ENCODE assay signal across 18 mouse cellular contexts in the genomic region with DNA sequence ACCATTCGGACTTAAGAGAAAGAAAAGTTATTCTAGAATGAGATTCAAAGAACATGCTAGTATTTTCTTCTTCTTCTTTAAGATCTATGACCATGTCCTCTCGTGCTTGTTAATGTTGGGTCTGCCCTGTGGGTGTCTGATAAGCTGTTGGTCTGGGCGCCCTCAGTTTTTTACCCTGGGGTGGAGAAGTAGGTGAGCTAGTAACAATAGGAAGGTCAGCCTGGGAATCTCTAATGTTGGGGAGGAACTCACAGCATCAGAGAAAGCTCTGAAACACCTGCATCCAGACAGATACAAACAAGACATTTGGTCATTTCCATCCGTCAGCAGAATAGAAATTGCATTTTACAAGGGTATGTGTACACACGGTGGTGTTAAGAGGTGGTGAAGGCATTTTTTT.
DNase-seq lines count a peak whose midpoint lies in the region; ATAC-seq and TF ChIP-seq lines count a peak whose summit lies in the region.
"Had no signal": no experiment of that assay in that cellular context is flagged by ENCODE, and none has a peak within 500 bp of the region (broad histone marks: within the 10 kb centered on the region; RNA-seq: fewer than 3 reads in every experiment).

No protein-coding gene starts in this region.

- H3K4me3 ChIP-seq in hindbrain, embryonic 10.5 days: no peak overlapping the region
- no peak overlapping the region for H3K4me3 ChIP-seq in hindbrain, embryonic 16.5 days (ENCODE audit: low read length)
- H3K4me3 ChIP-seq in forebrain, embryonic 15.5 days: no peak overlapping the region
- no peak overlapping the region for H3K4me3 ChIP-seq in hindbrain, postnatal 0 days (ENCODE audit: low read length)
- H3K4me3 ChIP-seq in midbrain, embryonic 16.5 days (ENCODE audit: low read depth, low read length): no peak overlapping the region
- H3K4me3 ChIP-seq in liver, embryonic 12.5 days: no peak overlapping the region
- H3K4me3 ChIP-seq: embryonic facial prominence, embryonic 12.5 days; erythroblast, embryonic 14.5 days; limb, embryonic 10.5 days; megakaryocyte, embryonic 14.5 days; myocyte had no signal

- no peak overlapping the region for H3K9ac ChIP-seq in hindbrain, embryonic 16.5 days (ENCODE audit: low read depth, low read length)
- no peak overlapping the region; the same call in 1 of the 2 replicates for H3K9ac ChIP-seq in forebrain, embryonic 15.5 days (replicated peaks)
- no peak overlapping the region for H3K9ac ChIP-seq in hindbrain, postnatal 0 days (replicated peaks; ENCODE audit: low read length)
- H3K9ac ChIP-seq in midbrain, embryonic 16.5 days (ENCODE audit: low read depth, low read length): no peak overlapping the region
- H3K9ac ChIP-seq in liver, embryonic 12.5 days: no peak overlapping the region
- H3K9ac ChIP-seq: embryonic facial prominence, embryonic 12.5 days had no signal

- H3K4me1 ChIP-seq in hindbrain, embryonic 10.5 days (replicated peaks): peaks cover 96% of the 10 kb centered on the region
- peaks cover 43% of the 10 kb centered on the region for H3K4me1 ChIP-seq in hindbrain, embryonic 16.5 days (ENCODE audit: control insufficient read depth, insufficient read depth, low read depth, low read length)
- H3K4me1 ChIP-seq in forebrain, embryonic 15.5 days: peaks cover 83% of the 10 kb centered on the region
- peaks cover 41% of the 10 kb centered on the region for H3K4me1 ChIP-seq in hindbrain, postnatal 0 days (ENCODE audit: insufficient read depth, low read length)
- H3K4me1 ChIP-seq in midbrain, embryonic 16.5 days (ENCODE audit: control insufficient read depth, insufficient read depth, low read length): peaks cover 46% of the 10 kb centered on the region
- peaks cover 10% of the 10 kb centered on the region for H3K4me1 ChIP-seq in liver, embryonic 12.5 days

- no peak for DNase-seq in hindbrain, embryonic 10.5 days (ENCODE audit: low spot score)
- DNase-seq in hindbrain, postnatal 0 days (ENCODE audit: low spot score): no peak
- no peak for DNase-seq in heart, adult 8-10 months (ENCODE audit: low spot score)
- DNase-seq in urinary bladder, adult 2 months (ENCODE audit: low spot score): no peak
- DNase-seq: gastrocnemius, postnatal 25 days; kidney, adult 11 months; lung, adult 18-20 months; thymus, postnatal 14 days had no signal

- H3K9me3 ChIP-seq in hindbrain, embryonic 10.5 days: no peaks in the 10 kb centered on the region
- no peaks in the 10 kb centered on the region for H3K9me3 ChIP-seq in hindbrain, embryonic 16.5 days (ENCODE audit: control insufficient read depth, low read length)
- no peaks in the 10 kb centered on the region for H3K9me3 ChIP-seq in forebrain, embryonic 15.5 days
- no peaks in the 10 kb centered on the region for H3K9me3 ChIP-seq in hindbrain, postnatal 0 days (ENCODE audit: low read length)
- no peaks in the 10 kb centered on the region for H3K9me3 ChIP-seq in midbrain, embryonic 16.5 days (replicated peaks; ENCODE audit: control insufficient read depth, low read length, poor library complexity, severe bottlenecking)
- no peaks in the 10 kb centered on the region for H3K9me3 ChIP-seq in liver, embryonic 12.5 days (replicated peaks)
- H3K9me3 ChIP-seq: embryonic facial prominence, embryonic 12.5 days; limb, embryonic 10.5 days; megakaryocyte, embryonic 14.5 days had no signal

- no peaks in the 10 kb centered on the region for H3K36me3 ChIP-seq in hindbrain, embryonic 10.5 days
- no peaks in the 10 kb centered on the region for H3K36me3 ChIP-seq in hindbrain, embryonic 16.5 days (ENCODE audit: control insufficient read depth, insufficient read depth, low read length)
- H3K36me3 ChIP-seq in forebrain, embryonic 15.5 days: no peaks in the 10 kb centered on the region
- no peaks in the 10 kb centered on the region for H3K36me3 ChIP-seq in hindbrain, postnatal 0 days (ENCODE audit: insufficient read depth, low read length)
- no peaks in the 10 kb centered on the region for H3K36me3 ChIP-seq in midbrain, embryonic 16.5 days (ENCODE audit: control insufficient read depth, insufficient read depth, low read length)
- H3K36me3 ChIP-seq in liver, embryonic 12.5 days: no peaks in the 10 kb centered on the region
- H3K36me3 ChIP-seq: embryonic facial prominence, embryonic 12.5 days had no signal

- H3K27me3 ChIP-seq in hindbrain, embryonic 10.5 days (ENCODE audit: insufficient read depth, poor library complexity, severe bottlenecking): peaks cover 6% of the 10 kb centered on the region
- H3K27me3 ChIP-seq in hindbrain, embryonic 16.5 days (replicated peaks; ENCODE audit: control insufficient read depth, insufficient read depth, low read length): no peaks in the 10 kb centered on the region
- no peaks in the 10 kb centered on the region for H3K27me3 ChIP-seq in forebrain, embryonic 15.5 days
- no peaks in the 10 kb centered on the region for H3K27me3 ChIP-seq in hindbrain, postnatal 0 days (ENCODE audit: insufficient read depth, low read length)
- no peaks in the 10 kb centered on the region for H3K27me3 ChIP-seq in midbrain, embryonic 16.5 days (ENCODE audit: control insufficient read depth, insufficient read depth, low read depth, low read length)
- H3K27me3 ChIP-seq in liver, embryonic 12.5 days (replicated peaks): no peaks in the 10 kb centered on the region
- H3K27me3 ChIP-seq: embryonic facial prominence, embryonic 12.5 days; megakaryocyte, embryonic 14.5 days had no signal

- TF ChIP-seq CTCF in hindbrain, postnatal 0 days (IDR thresholded peaks at IDR 0.05; ENCODE audit: low read depth): no peak

- peak overlapping the region; percentile 80 for H3K27ac ChIP-seq in hindbrain, embryonic 10.5 days
- no peak overlapping the region for H3K27ac ChIP-seq in hindbrain, embryonic 16.5 days (ENCODE audit: low read depth, low read length)
- peak overlapping the region; percentile 62 for H3K27ac ChIP-seq in forebrain, embryonic 15.5 days (replicated peaks)
- H3K27ac ChIP-seq in hindbrain, postnatal 0 days: no peak overlapping the region
- H3K27ac ChIP-seq in midbrain, embryonic 16.5 days (ENCODE audit: low read length): peak overlapping the region; percentile 65
- H3K27ac ChIP-seq in liver, embryonic 12.5 days: no peak overlapping the region
- H3K27ac ChIP-seq: embryonic facial prominence, embryonic 12.5 days; limb, embryonic 10.5 days had no signal

- H3K4me2 ChIP-seq in hindbrain, embryonic 16.5 days (ENCODE audit: low read length): no peak overlapping the region
- H3K4me2 ChIP-seq in forebrain, embryonic 15.5 days (replicated peaks): no peak overlapping the region
- 0 out of 2 replicates have a peak overlapping the region, but pooled peaks have one; percentile 1 for H3K4me2 ChIP-seq in hindbrain, postnatal 0 days (ENCODE audit: low read depth, low read length)
- peak overlapping the region; percentile 9; the same call in 1 of the 2 replicates for H3K4me2 ChIP-seq in midbrain, embryonic 16.5 days (ENCODE audit: low read length)
- no peak overlapping the region for H3K4me2 ChIP-seq in liver, embryonic 12.5 days

- ATAC-seq in hindbrain, embryonic 16.5 days: no peak
- no peak for ATAC-seq in forebrain, embryonic 15.5 days (replicated peaks)
- ATAC-seq in hindbrain, postnatal 0 days: no peak
- no peak for ATAC-seq in midbrain, embryonic 16.5 days
- ATAC-seq in liver, embryonic 12.5 days: no peak
- ATAC-seq: activated CD4-positive, CD25-positive, alpha-beta regulatory T cell, adult 4 months had no signal

- 37% methylated on average over 5 of the region's 5 CpGs for WGBS in hindbrain, embryonic 10.5 days
- 36% methylated on average over 5 of the region's 5 CpGs for WGBS in hindbrain, embryonic 16.5 days
- WGBS in forebrain, embryonic 15.5 days: 24% methylated on average over 5 of the region's 5 CpGs
- 50% methylated on average over 5 of the region's 5 CpGs for WGBS in hindbrain, postnatal 0 days
- 18% methylated on average over 5 of the region's 5 CpGs for WGBS in midbrain, embryonic 16.5 days
- WGBS in liver, embryonic 12.5 days (ENCODE audit: insufficient replicate concordance): 70% methylated on average over 5 of the region's 5 CpGs

Comparison
In these comparisons a context has a peak if more than half of its experiments do, and no peak if none do; other contexts are left out.
1. H3K27ac ChIP-seq: peak in hindbrain, embryonic 10.5 days (single experiment), forebrain, embryonic 15.5 days (single experiment) and midbrain, embryonic 16.5 days (single experiment); none in hindbrain, embryonic 16.5 days (single experiment), hindbrain, postnatal 0 days (single experiment) and liver, embryonic 12.5 days (single experiment).
2. H3K4me2 ChIP-seq: peak in hindbrain, postnatal 0 days (single experiment) and midbrain, embryonic 16.5 days (single experiment); none in hindbrain, embryonic 16.5 days (single experiment), forebrain, embryonic 15.5 days (single experiment) and liver, embryonic 12.5 days (single experiment).